22 mouse cellular contexts compared by ENCODE assay signal in genomic region chr10:27994376-27995034, GRCm38 (mm10).
"Had no signal": no experiment of that assay in that cellular context is flagged by ENCODE, and none has a peak within 500 bp of the region (broad histone marks: within the 10 kb centered on the region; RNA-seq: fewer than 3 reads in every experiment).

No protein-coding gene starts in this region.

- H3K4me3 ChIP-seq: gastrocnemius, adult 2 months; heart, embryonic 10.5 days; heart, embryonic 12.5 days; hindbrain, embryonic 10.5 days; hindbrain, embryonic 12.5 days; layer of hippocampus, adult 2 months; left cerebral cortex, adult 2 months; limb, embryonic 10.5 days; limb, embryonic 12.5 days had no signal

- DNase-seq: gastrocnemius, adult 2 months; gastrocnemius, postnatal 10 days; gastrocnemius, postnatal 25 days; heart, adult 18-20 months; heart, postnatal 10 days; heart, postnatal 4 days; kidney, adult 11 months; kidney, adult 2 months; kidney, postnatal 10 days; kidney, postnatal 25 days; kidney, postnatal 4 days; liver had no signal

- H3K9ac ChIP-seq: heart, embryonic 12.5 days; hindbrain, embryonic 12.5 days; hindbrain, embryonic 14.5 days; limb, embryonic 12.5 days; liver, embryonic 14.5 days had no signal

- H3K36me3 ChIP-seq: heart, embryonic 10.5 days; heart, embryonic 12.5 days; hindbrain, embryonic 10.5 days; hindbrain, embryonic 12.5 days; limb, embryonic 10.5 days; limb, embryonic 12.5 days had no signal

- H3K27me3 ChIP-seq: heart, embryonic 12.5 days; hindbrain, embryonic 12.5 days; limb, embryonic 12.5 days had no signal

- H3K27ac ChIP-seq: gastrocnemius, adult 2 months; heart, embryonic 10.5 days; hindbrain, embryonic 10.5 days; hindbrain, embryonic 12.5 days; hindbrain, embryonic 14.5 days; layer of hippocampus, adult 2 months; left cerebral cortex, adult 2 months; limb, embryonic 10.5 days; limb, embryonic 12.5 days; liver, embryonic 14.5 days had no signal

- H3K4me1 ChIP-seq: limb, embryonic 10.5 days; limb, embryonic 12.5 days had no signal

- H3K9me3 ChIP-seq: heart, embryonic 10.5 days; heart, embryonic 12.5 days; hindbrain, embryonic 10.5 days; hindbrain, embryonic 12.5 days; limb, embryonic 10.5 days; limb, embryonic 12.5 days had no signal
